12 mouse cellular contexts compared by ENCODE assay signal in genomic region chr1:64035087-64035791, GRCm38 (mm10).
A peak's percentile ranks its signal among the peaks of the same experiment; 100 is the strongest.
DNase-seq lines count a peak whose midpoint lies in the region; ATAC-seq and TF ChIP-seq lines count a peak whose summit lies in the region.
"Had no signal": no experiment of that assay in that cellular context is flagged by ENCODE, and none has a peak within 500 bp of the region (broad histone marks: within the 10 kb centered on the region; RNA-seq: fewer than 3 reads in every experiment).

No protein-coding gene starts in this region.

- no peaks in the 10 kb centered on the region for H3K27me3 ChIP-seq in heart, embryonic 15.5 days
- H3K27me3 ChIP-seq in lung, embryonic 15.5 days, result no peaks in the 10 kb centered on the region
- H3K27me3 ChIP-seq in midbrain, postnatal 0 days (ENCODE audit: insufficient read depth, low read length), result no peaks in the 10 kb centered on the region
- H3K27me3 ChIP-seq: embryonic facial prominence, embryonic 12.5 days had no signal

- no peak overlapping the region for H3K4me3 ChIP-seq in gastrocnemius, adult 2 months
- H3K4me3 ChIP-seq in heart, embryonic 15.5 days, result no peak overlapping the region
- H3K4me3 ChIP-seq in lung, embryonic 15.5 days, result no peak overlapping the region
- H3K4me3 ChIP-seq in midbrain, postnatal 0 days (ENCODE audit: low read depth, low read length), result no peak overlapping the region
- H3K4me3 ChIP-seq: embryonic facial prominence, embryonic 12.5 days; midbrain, embryonic 10.5 days had no signal

- no peak overlapping the region for H3K9ac ChIP-seq in heart, embryonic 15.5 days
- H3K9ac ChIP-seq in lung, embryonic 15.5 days, result no peak overlapping the region
- H3K9ac ChIP-seq in midbrain, postnatal 0 days (replicated peaks; ENCODE audit: low read length, poor library complexity, severe bottlenecking), result no peak overlapping the region
- H3K9ac ChIP-seq: embryonic facial prominence, embryonic 12.5 days had no signal

- peaks cover 7% of the 10 kb centered on the region for H3K36me3 ChIP-seq in heart, embryonic 15.5 days
- H3K36me3 ChIP-seq in lung, embryonic 15.5 days, result no peaks in the 10 kb centered on the region
- H3K36me3 ChIP-seq in midbrain, postnatal 0 days (ENCODE audit: insufficient read depth, low read length), result peaks cover 18% of the 10 kb centered on the region; the same call in 1 of the 2 replicates

- no peak for ATAC-seq in heart, embryonic 15.5 days (replicated peaks; ENCODE audit: insufficient number of reproducible peaks, insufficient read depth, low FRiP score, low read depth)
- ATAC-seq in lung, embryonic 15.5 days (ENCODE audit: borderline replicate concordance, extremely low read depth, low FRiP score, low TSS enrichment), result no peak
- no peak for ATAC-seq in erythroblast, adult 5-6 weeks (replicated peaks; ENCODE audit: low FRiP score, poor library complexity, severe bottlenecking)
- no peak for ATAC-seq in midbrain, postnatal 0 days (ENCODE audit: low FRiP score)

- intact Hi-C loops in gastrocnemius, adult 2 months (cut with DNase I), result no loop called here

- peaks cover 42% of the 10 kb centered on the region for H3K4me1 ChIP-seq in heart, embryonic 15.5 days (replicated peaks)
- H3K4me1 ChIP-seq in lung, embryonic 15.5 days, result peaks cover 39% of the 10 kb centered on the region
- peaks cover 3% of the 10 kb centered on the region; the same call in 1 of the 2 replicates for H3K4me1 ChIP-seq in midbrain, postnatal 0 days (ENCODE audit: insufficient read depth, low read length)
- H3K4me1 ChIP-seq: embryonic facial prominence, embryonic 12.5 days had no signal

- H3K9me3 ChIP-seq in heart, embryonic 15.5 days (replicated peaks), result no peaks in the 10 kb centered on the region
- H3K9me3 ChIP-seq in lung, embryonic 15.5 days, result no peaks in the 10 kb centered on the region
- H3K9me3 ChIP-seq in midbrain, postnatal 0 days (ENCODE audit: low read length), result no peaks in the 10 kb centered on the region
- H3K9me3 ChIP-seq: embryonic facial prominence, embryonic 12.5 days; midbrain, embryonic 10.5 days had no signal

- 67% methylated on average over 15 of the region's 15 CpGs for WGBS in heart, embryonic 15.5 days
- WGBS in lung, embryonic 15.5 days, result 55% methylated on average over 15 of the region's 15 CpGs
- WGBS in midbrain, postnatal 0 days, result 59% methylated on average over 15 of the region's 15 CpGs

- peak overlapping the region; percentile 2; the same call in 1 of the 2 replicates for H3K27ac ChIP-seq in gastrocnemius, adult 2 months
- H3K27ac ChIP-seq in heart, embryonic 15.5 days, result peak overlapping the region; percentile 48; the same call in 1 of the 2 replicates
- peak overlapping the region; percentile 61 for H3K27ac ChIP-seq in lung, embryonic 15.5 days
- no peak overlapping the region for H3K27ac ChIP-seq in midbrain, postnatal 0 days (ENCODE audit: low read depth, low read length)
- H3K27ac ChIP-seq: embryonic facial prominence, embryonic 12.5 days; midbrain, embryonic 10.5 days had no signal

- no peak for TF ChIP-seq CTCF in gastrocnemius, adult 2 months (IDR thresholded peaks at IDR 0.05)
- no peak for TF ChIP-seq CTCF in midbrain, postnatal 0 days (IDR thresholded peaks at IDR 0.05)

- H3K4me2 ChIP-seq in heart, embryonic 15.5 days, result no peak overlapping the region
- H3K4me2 ChIP-seq in lung, embryonic 15.5 days, result no peak overlapping the region
- no peak overlapping the region for H3K4me2 ChIP-seq in midbrain, postnatal 0 days (ENCODE audit: low read depth, low read length, poor library complexity, severe bottlenecking)
- H3K4me2 ChIP-seq: embryonic facial prominence, embryonic 12.5 days had no signal

- DNase-seq in gastrocnemius, adult 2 months, result peak; percentile 27
- no peak for DNase-seq in gastrocnemius, postnatal 4 days (ENCODE audit: low spot score in 2 of 2)
- DNase-seq in brain, adult 2 months (ENCODE audit: low read depth, low spot score), result peak; percentile 78
- DNase-seq in c-Kit-positive CD71-positive TER-119-positive erythroid progenitor cells, embryonic 14.5 days (ENCODE audit: low spot score), result no peak
- DNase-seq in midbrain, postnatal 0 days (ENCODE audit: low spot score), result no peak
- DNase-seq: gastrocnemius, postnatal 10 days; spleen, adult 18-20 months had no signal

Comparison
In these comparisons a context has a peak if more than half of its experiments do, and no peak if none do; other contexts are left out.
1. DNase-seq: peak in gastrocnemius, adult 2 months (single experiment) and brain, adult 2 months (single experiment); none in gastrocnemius, postnatal 4 days (0 of 2), c-Kit-positive CD71-positive TER-119-positive erythroid progenitor cells, embryonic 14.5 days (single experiment) and midbrain, postnatal 0 days (single experiment).